Mouse (Mus musculus) mouse embryonic stem cell (cell line): ENCODE data around the gene Il17d.

Source experiments
- in situ Hi-C, 2 experiments: fragments of 300-500 bp; cut with MboI; formaldehyde crosslinking; loops; 1 replicate in 1 of 2; 3 replicates in 1 of 2; pipeline ENCODE4 v1.14.3; 2019 to 2020; ENCODE audit warnings: low sequenced_read_pairs in 2 of 2, low pct_unique_long_range_greater_than_20kb in 1 of 2, mixed read lengths in 1 of 2; ENCODE audit not compliant: unreplicated experiment in 1 of 2

Il17d gene

DNA sequence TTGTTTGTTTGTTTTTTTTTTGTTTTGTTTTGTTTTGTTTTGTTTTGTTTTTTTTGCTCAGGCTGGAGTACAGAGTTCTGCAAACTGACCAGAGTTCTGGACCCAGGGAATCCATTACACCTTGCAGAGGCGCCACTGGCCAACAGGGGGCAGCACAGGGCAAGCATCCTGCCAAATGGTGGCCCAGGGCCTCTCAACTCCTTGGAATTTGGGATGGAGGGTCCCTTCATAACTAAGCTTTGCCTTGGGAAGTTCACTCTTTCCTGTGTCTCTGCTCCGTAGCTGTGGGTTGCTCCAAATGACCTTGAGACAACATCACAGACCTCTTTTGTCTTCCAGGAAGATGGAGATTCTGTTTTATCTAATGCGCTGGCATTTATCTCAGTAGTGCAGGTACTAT, 8.6 kb downstream of the Il17d start:
- in situ Hi-C loops = no loop called here

DNA sequence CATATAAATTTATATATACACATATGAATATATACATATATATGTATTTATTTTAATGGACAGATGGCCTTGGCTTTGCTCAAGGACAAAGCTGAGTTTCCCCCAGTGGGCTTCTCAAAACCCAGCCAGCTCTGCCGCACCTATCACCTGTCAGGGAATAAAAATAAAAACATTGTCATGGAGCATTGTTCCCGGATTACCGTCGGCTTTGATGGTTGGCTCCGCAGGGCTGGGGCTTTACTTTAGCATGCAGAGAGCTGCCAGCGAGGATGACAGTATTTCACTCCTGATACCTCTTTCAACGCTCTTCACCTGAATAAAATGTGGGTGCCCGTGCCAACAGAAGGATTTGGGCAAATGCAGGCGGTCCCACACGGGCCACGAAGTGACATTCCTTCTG, 9.3 kb downstream of the Il17d start:
- in situ Hi-C loops = no loop called here

DNA sequence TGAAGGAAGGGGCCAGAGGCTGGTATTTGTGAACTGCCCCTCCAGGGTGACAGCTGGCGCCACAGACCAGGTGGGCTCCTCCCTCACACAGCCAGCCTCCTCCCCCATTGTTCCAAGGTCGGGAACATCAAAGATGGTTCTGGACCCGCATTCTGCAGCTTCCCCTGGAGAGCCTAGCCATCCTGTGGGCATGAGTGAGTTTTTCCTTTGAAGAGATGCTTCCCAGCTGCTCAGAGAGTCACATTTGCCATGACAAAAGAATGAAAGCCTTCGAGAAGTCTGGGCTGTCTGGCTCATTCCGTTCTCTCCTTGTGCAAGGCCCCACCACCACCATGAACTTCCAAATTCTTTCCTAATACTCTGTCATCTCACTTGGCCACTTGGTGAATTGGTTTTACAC, 9.8 kb downstream of the Il17d start:
- in situ Hi-C loops = no loop called here

DNA sequence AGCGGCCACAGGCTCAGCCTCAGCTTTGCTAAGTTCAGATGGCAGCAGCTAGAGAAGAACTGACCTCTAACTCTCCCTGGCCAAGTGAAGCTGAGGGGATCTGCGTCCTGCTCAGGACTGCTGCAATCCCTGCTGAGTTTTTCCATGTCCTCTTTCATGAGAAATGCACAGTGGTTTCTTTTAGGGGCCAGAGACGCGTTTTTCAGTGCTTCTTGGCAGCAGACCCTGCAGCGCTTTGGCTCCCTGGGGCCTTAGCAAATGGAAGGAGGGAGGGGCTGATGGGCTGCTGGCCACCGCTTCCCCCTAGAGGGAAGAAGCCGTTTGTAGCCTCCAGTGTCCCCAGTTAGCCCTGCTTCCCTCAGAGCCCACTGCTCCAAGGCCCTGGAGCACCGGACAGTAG, 10.4 kb downstream of the Il17d start:
- in situ Hi-C loops = no loop called here

DNA sequence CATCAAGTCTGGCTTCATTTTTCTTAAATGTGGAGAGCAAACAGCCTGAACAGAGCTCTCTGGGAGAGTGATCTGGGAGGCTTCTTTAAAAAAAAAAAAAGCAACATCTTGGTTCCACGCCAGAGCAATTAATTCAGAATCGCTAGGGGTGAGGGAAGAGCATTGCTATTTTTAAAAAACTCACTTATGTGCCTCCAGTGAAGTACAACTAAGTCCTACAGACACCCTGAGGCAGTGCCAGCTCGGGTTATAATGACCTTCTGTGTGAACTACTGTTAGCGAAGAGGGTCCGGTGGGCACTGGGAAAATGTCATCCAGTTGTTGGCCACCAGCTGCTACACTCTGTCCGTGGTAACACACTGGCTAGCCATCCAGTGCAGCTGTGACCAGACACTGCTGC, 11.1 kb downstream of the Il17d start:
- in situ Hi-C loops = no loop called here

- in situ Hi-C loops = no loop called here
Measured at GRCm38 (mm10) chr14:57536820-57537219, 12.2 kb downstream of the Il17d start.

GRCm38 (mm10) chr14:57537261-57538015, 12.9 kb downstream of the Il17d start:
- in situ Hi-C loops = no loop called here

- in situ Hi-C loops = no loop called here
Measured at GRCm38 (mm10) chr14:57540683-57541082, 16.1 kb downstream of the Il17d start.

- in situ Hi-C loops = no loop called here
Measured at GRCm38 (mm10) chr14:57542231-57542630, 17.7 kb downstream of the Il17d start.

DNA sequence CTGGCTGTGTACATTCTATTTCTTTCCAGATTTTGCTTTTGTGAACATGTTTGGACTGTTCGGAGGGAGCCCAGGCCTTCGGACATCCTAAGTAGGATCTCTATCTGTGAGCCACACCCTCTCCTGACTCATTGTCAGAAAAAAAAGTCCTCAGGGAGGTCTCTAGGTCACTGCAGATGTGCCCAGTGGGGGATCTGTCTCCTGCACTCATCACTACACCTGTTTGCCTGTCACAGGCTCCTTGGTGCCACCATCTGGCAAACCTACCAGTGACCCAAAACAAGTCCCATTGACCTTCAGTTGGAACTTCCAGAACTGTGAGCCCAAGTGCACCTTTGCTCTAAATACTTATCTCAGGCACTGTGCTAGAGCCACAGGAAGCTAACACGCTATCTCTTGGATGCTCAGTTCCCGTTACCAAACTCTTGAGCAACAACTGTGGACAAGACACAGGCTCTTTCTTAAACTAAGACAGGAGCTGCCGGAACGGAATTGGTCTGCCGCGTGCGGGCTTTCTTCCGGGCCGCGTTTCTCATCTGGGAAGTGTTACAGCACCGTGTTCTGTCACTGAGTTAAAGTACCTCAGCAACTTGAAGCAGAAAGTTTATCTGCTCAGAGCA, 19.0 kb downstream of the Il17d start:
- in situ Hi-C loops = no loop called here

DNA sequence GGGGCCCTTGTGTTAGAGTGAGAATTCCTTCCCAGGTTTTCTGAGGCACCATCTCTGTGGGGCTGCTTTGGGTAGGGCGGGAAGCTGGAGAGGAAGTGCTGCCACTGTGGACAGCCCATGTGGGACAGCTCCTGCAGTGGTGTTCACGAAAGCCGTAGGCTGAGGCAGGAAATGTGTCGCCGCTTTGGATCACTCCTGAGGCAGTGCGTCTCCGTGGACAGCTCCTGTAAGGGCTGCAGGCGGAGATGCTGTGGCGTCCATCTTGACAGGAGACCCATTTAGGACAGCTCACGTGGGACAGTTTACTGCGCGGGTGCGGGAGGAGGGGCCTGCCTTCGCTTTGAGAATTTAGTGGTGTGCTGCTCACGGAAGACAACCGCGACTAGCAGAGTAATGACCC, 20.9 kb downstream of the Il17d start:
- in situ Hi-C loops = no loop called here

DNA sequence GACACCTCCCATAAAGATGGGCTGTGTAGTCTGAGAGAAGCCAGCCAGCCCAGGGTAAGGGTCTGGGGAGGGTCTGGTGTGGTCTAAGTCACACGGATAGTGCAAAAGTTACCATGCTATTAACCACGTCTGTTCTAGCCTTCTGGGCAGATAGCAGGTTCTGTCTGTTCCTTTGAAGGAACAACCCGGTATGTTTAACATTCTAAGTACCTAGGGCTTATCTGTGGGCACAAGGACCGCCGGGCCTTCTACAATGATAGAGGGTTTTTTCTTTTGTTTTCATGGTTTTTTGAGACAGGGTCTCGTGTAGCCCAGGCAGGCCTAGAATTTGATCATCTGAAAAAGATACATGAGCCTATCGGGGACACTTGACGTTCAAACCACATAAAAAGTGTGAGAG, 21.6 kb downstream of the Il17d start:
- in situ Hi-C loops = no loop called here

- in situ Hi-C loops = no loop called here
Measured at GRCm38 (mm10) chr14:57546557-57547021, 22.0 kb downstream of the Il17d start.

DNA sequence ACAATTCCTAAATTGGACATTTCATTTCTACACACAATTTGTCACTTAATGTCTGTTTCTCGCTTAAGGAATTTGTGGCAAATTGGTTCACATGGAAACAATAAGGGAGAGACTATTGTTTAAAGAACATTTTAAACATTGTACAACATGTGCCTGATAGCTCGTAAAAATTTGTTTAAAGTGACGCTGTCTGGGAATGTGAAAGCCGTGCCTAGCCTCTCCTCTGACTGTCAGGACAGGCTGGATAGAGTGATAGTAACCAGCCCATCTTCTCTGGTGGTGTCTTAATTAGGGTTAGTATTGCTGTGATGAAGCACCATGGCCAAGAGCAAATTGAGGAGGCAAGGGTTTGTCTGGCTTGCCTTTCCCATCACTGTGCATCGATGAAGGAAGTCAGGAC, 22.5 kb downstream of the Il17d start:
- in situ Hi-C loops = no loop called here

DNA sequence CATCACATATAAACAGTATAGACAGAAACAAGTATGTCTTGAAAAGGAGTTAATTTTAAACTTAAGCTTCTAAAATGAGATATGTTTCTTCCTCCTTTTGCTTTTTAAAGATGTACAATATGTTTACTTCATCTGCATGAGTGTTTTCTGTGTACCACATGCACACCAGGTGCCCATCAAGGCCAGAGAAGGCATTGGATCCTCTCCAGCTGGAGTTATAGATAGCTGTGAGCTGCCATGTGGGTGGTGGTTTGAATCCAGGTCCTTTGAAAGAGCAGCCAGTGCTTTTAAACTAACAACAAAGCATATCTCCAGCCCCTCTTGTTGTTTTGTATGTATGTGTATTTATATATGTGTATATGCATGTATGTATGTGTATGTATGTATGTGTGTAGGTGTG, 28.4 kb downstream of the Il17d start:
- in situ Hi-C loops = no loop called here

DNA sequence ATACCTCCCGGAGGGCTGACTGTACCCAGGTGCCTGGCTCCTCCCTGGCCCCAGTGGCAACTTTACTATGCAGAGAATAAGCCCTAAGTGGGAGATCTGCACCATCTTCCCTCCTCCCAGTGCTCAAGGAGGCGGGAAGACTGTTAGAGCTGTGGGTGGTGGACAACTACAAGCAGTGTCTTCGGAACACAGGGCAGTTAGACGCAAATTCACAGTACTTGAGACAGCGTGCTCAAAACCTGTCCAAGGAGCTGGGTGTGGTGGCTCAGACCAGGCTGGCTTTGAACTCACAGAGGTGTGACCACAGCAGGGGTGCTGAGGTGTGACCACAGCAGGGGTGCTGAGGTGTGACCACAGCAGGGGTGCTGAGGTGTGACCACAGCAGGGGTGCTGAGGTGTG, 29.9 kb downstream of the Il17d start:
- in situ Hi-C loops = no loop called here

DNA sequence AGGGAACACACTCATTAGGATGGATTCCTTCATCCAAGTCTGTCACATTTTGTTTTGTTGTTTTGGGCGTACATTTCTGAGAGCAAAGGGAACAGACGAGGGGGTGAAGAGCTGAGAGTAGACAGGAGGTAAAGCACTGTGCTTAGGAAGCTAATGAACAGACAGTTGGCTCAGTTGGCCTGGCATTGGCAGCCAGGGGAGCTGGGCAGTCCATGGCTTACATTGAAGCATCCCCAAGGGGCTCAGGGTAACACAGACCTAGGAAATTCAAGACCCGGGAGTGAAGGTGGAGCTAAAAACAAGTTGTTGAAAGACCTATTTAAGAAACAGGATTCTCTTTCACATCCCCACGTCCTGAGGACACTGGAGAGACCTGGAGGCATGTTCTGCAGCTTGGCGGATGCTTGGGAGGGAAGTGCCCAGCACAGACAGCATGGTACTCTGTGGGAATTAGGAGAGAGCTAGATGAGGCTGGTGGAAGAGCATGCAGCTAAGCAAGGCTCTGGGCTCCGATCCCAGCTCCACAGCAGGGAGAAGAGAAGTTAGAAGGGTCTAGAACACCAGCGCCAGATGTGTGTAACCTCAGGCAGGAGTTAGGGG, 31.0 kb downstream of the Il17d start:
- in situ Hi-C loops = no loop called here

GRCm38 (mm10) chr14:57556922-57557321, 32.3 kb downstream of the Il17d start:
- in situ Hi-C loops = no loop called here

DNA sequence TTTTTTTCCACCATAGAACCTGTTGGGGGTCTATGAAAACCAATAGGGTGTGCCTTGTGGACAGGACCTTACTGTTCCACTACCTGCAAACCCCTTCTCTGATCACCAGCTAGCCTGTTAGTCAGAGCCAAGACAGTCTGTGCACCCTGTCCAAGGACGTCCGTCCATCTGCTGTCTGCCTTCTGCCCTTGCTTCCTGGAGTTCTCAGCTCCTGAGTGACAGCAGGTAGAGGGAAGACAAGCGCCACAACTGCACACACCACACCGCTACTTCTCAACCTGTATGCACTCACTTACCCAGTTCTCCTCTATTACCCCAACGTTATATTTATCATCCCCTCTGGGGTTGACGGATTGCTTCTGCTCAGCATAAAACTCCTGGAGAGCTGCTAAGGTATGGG, 41.0 kb downstream of the Il17d start:
- in situ Hi-C loops = no loop called here
